9 mouse cellular contexts compared by ENCODE assay signal in genomic region chr12:107111908-107112770, GRCm38 (mm10).
DNase-seq lines count a peak whose midpoint lies in the region; ATAC-seq lines count a peak whose summit lies in the region.
"Had no signal": no experiment of that assay in that cellular context is flagged by ENCODE, and none has a peak within 500 bp of the region (broad histone marks: within the 10 kb centered on the region; RNA-seq: fewer than 3 reads in every experiment).

No protein-coding gene starts in this region.

- H3K27ac ChIP-seq in kidney, embryonic 16.5 days (ENCODE audit: low read length), result no peak overlapping the region
- peak overlapping the region; percentile 39; the same call in 1 of the 2 replicates for H3K27ac ChIP-seq in embryonic facial prominence, embryonic 15.5 days (replicated peaks)
- H3K27ac ChIP-seq in neural tube, embryonic 13.5 days (replicated peaks), result peak overlapping the region; percentile 76
- H3K27ac ChIP-seq: liver, embryonic 13.5 days had no signal

- H3K4me2 ChIP-seq in kidney, embryonic 16.5 days (replicated peaks; ENCODE audit: low read depth, low read length), result peak overlapping the region; percentile 19; the same call in 1 of the 2 replicates
- peak overlapping the region; percentile 29 for H3K4me2 ChIP-seq in embryonic facial prominence, embryonic 15.5 days (replicated peaks)
- peak overlapping the region; percentile 40 for H3K4me2 ChIP-seq in neural tube, embryonic 13.5 days
- H3K4me2 ChIP-seq: liver, embryonic 13.5 days had no signal

- intact Hi-C loops in heart, postnatal 25 days (cut with DNase I), result no loop called here

- H3K27me3 ChIP-seq in kidney, embryonic 16.5 days (ENCODE audit: insufficient read depth, low read length), result no peaks in the 10 kb centered on the region
- H3K27me3 ChIP-seq in embryonic facial prominence, embryonic 15.5 days, result no peaks in the 10 kb centered on the region
- no peaks in the 10 kb centered on the region for H3K27me3 ChIP-seq in neural tube, embryonic 13.5 days
- H3K27me3 ChIP-seq: liver, embryonic 13.5 days had no signal

- H3K9ac ChIP-seq in kidney, embryonic 16.5 days (replicated peaks; ENCODE audit: low read length), result no peak overlapping the region
- no peak overlapping the region for H3K9ac ChIP-seq in embryonic facial prominence, embryonic 15.5 days
- 0 out of 2 replicates have a peak overlapping the region, but pooled peaks have one; percentile 34 for H3K9ac ChIP-seq in neural tube, embryonic 13.5 days
- H3K9ac ChIP-seq: liver, embryonic 13.5 days had no signal

- H3K36me3 ChIP-seq in kidney, embryonic 16.5 days (ENCODE audit: insufficient read depth, low read length), result no peaks in the 10 kb centered on the region
- no peaks in the 10 kb centered on the region for H3K36me3 ChIP-seq in embryonic facial prominence, embryonic 15.5 days
- H3K36me3 ChIP-seq in neural tube, embryonic 13.5 days, result no peaks in the 10 kb centered on the region
- H3K36me3 ChIP-seq: liver, embryonic 13.5 days had no signal

- H3K9me3 ChIP-seq in kidney, embryonic 16.5 days (ENCODE audit: low read length), result no peaks in the 10 kb centered on the region; the same call in 1 of the 2 replicates
- H3K9me3 ChIP-seq in embryonic facial prominence, embryonic 15.5 days (replicated peaks), result no peaks in the 10 kb centered on the region
- H3K9me3 ChIP-seq in neural tube, embryonic 13.5 days, result peaks cover 6% of the 10 kb centered on the region; the same call in 1 of the 2 replicates

- H3K4me1 ChIP-seq in kidney, embryonic 16.5 days (ENCODE audit: insufficient read depth, low read length), result no peaks in the 10 kb centered on the region
- peaks cover 8% of the 10 kb centered on the region for H3K4me1 ChIP-seq in embryonic facial prominence, embryonic 15.5 days
- H3K4me1 ChIP-seq in neural tube, embryonic 13.5 days (replicated peaks), result peaks cover 13% of the 10 kb centered on the region
- H3K4me1 ChIP-seq: liver, embryonic 13.5 days had no signal

- no peak for DNase-seq in kidney, postnatal 36 days
- DNase-seq in layer of hippocampus, adult 9-11 months, result peak; percentile 35
- no peak for DNase-seq in adrenal gland, postnatal 14 days
- DNase-seq in heart, postnatal 25 days (ENCODE audit: low spot score), result no peak
- DNase-seq: liver, embryonic 13.5 days had no signal

- no peak overlapping the region for H3K4me3 ChIP-seq in kidney, embryonic 16.5 days (ENCODE audit: low read length)
- H3K4me3 ChIP-seq in embryonic facial prominence, embryonic 15.5 days (replicated peaks), result no peak overlapping the region
- H3K4me3 ChIP-seq in neural tube, embryonic 13.5 days, result no peak overlapping the region
- H3K4me3 ChIP-seq: liver, embryonic 13.5 days had no signal

- 27% methylated on average over 18 of the region's 18 CpGs for WGBS in kidney, embryonic 16.5 days
- 24% methylated on average over 18 of the region's 18 CpGs for WGBS in embryonic facial prominence, embryonic 15.5 days
- 33% methylated on average over 18 of the region's 18 CpGs for WGBS in neural tube, embryonic 13.5 days

- no peak for ATAC-seq in kidney, embryonic 16.5 days (ENCODE audit: low FRiP score, low TSS enrichment)
- no peak for ATAC-seq in embryonic facial prominence, embryonic 15.5 days (ENCODE audit: insufficient number of reproducible peaks, low FRiP score, low TSS enrichment, low read depth)
- peak; percentile 53 for ATAC-seq in neural tube, embryonic 13.5 days (ENCODE audit: low read depth)
- no peak for ATAC-seq in CD4-positive, CD25-positive, alpha-beta regulatory T cell, adult 4 months
